In the genomic region with DNA sequence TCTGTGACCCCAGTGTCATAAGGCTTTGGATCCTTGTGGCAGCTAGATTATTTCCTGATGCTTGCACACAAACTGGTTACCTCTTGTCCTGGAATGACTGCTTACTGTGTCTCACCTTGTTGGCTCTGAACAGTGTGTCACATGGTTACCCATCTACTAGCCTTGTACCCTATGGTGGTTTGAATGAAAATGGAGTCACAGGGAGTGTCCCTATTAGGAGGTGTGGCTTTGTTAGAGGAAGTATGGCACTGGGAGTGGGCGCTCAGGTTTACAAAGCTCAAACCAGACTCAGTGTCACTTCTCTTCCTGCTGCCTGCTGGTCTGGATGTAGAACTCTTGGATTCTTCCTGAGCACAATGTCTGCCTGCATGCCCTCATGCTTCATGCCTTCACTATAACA, we compare ENCODE assay signal across 16 mouse cellular contexts.
DNase-seq lines count a peak whose midpoint lies in the region; ATAC-seq and TF ChIP-seq lines count a peak whose summit lies in the region.
"Had no signal": no experiment of that assay in that cellular context is flagged by ENCODE, and none has a peak within 500 bp of the region (broad histone marks: within the 10 kb centered on the region; RNA-seq: fewer than 3 reads in every experiment).

No protein-coding gene starts in this region.

- H3K27me3 ChIP-seq in intestine, embryonic 16.5 days (replicated peaks; ENCODE audit: control insufficient read depth, insufficient read depth, low read length): no peaks in the 10 kb centered on the region
- no peaks in the 10 kb centered on the region for H3K27me3 ChIP-seq in intestine, embryonic 15.5 days (replicated peaks)
- H3K27me3 ChIP-seq in intestine, postnatal 0 days (replicated peaks; ENCODE audit: control insufficient read depth, insufficient read depth, low read length): no peaks in the 10 kb centered on the region
- H3K27me3 ChIP-seq in stomach, postnatal 0 days (ENCODE audit: control insufficient read depth, insufficient read depth, low read length): no peaks in the 10 kb centered on the region
- no peaks in the 10 kb centered on the region for H3K27me3 ChIP-seq in heart, adult 2 months (ENCODE audit: control insufficient read depth, insufficient read depth, low read length)
- H3K27me3 ChIP-seq: embryonic facial prominence, embryonic 13.5 days; heart, embryonic 12.5 days; hindbrain, embryonic 15.5 days had no signal

- H3K36me3 ChIP-seq in intestine, embryonic 16.5 days (ENCODE audit: control insufficient read depth, insufficient read depth, low read length): no peaks in the 10 kb centered on the region
- no peaks in the 10 kb centered on the region for H3K36me3 ChIP-seq in intestine, embryonic 15.5 days
- no peaks in the 10 kb centered on the region for H3K36me3 ChIP-seq in intestine, postnatal 0 days (ENCODE audit: control insufficient read depth, insufficient read depth)
- H3K36me3 ChIP-seq in stomach, postnatal 0 days (ENCODE audit: control insufficient read depth, insufficient read depth, low read length): no peaks in the 10 kb centered on the region
- no peaks in the 10 kb centered on the region for H3K36me3 ChIP-seq in heart, adult 2 months (ENCODE audit: control insufficient read depth, insufficient read depth, low read length)
- H3K36me3 ChIP-seq: embryonic facial prominence, embryonic 13.5 days; forebrain, embryonic 12.5 days; heart, embryonic 12.5 days; hindbrain, embryonic 15.5 days had no signal

- H3K4me3 ChIP-seq in intestine, embryonic 16.5 days (ENCODE audit: low read length): no peak overlapping the region
- H3K4me3 ChIP-seq in intestine, embryonic 15.5 days (replicated peaks): no peak overlapping the region
- no peak overlapping the region for H3K4me3 ChIP-seq in intestine, postnatal 0 days (ENCODE audit: low read depth, low read length)
- H3K4me3 ChIP-seq in stomach, postnatal 0 days (ENCODE audit: low read depth, low read length): no peak overlapping the region
- H3K4me3 ChIP-seq in heart, adult 2 months: no peak overlapping the region
- H3K4me3 ChIP-seq: embryonic facial prominence, embryonic 13.5 days; forebrain, embryonic 12.5 days; heart, embryonic 12.5 days; hindbrain, embryonic 15.5 days had no signal

- no peak overlapping the region for H3K27ac ChIP-seq in intestine, embryonic 16.5 days (ENCODE audit: low read length)
- H3K27ac ChIP-seq in intestine, embryonic 15.5 days: no peak overlapping the region
- H3K27ac ChIP-seq in intestine, postnatal 0 days (ENCODE audit: low read depth, low read length): no peak overlapping the region
- H3K27ac ChIP-seq in stomach, postnatal 0 days (replicated peaks): no peak overlapping the region
- H3K27ac ChIP-seq in heart, adult 2 months: no peak overlapping the region
- H3K27ac ChIP-seq: embryonic facial prominence, embryonic 13.5 days; forebrain, embryonic 12.5 days; hindbrain, embryonic 15.5 days had no signal

- ATAC-seq in intestine, embryonic 16.5 days: peak; percentile 54
- no peak for ATAC-seq in intestine, embryonic 15.5 days
- peak; percentile 65 for ATAC-seq in intestine, postnatal 0 days
- peak; percentile 83 for ATAC-seq in stomach, postnatal 0 days (ENCODE audit: low FRiP score, low TSS enrichment)

- no peak for TF ChIP-seq CTCF in intestine, postnatal 0 days (IDR thresholded peaks at IDR 0.05; ENCODE audit: low read depth)
- no peak for TF ChIP-seq CTCF in stomach, postnatal 0 days (IDR thresholded peaks at IDR 0.05; ENCODE audit: low read depth)
- TF ChIP-seq CTCF in heart, adult 2 months (IDR thresholded peaks at IDR 0.05): no peak

- H3K79me2 ChIP-seq in heart, adult 2 months (replicated peaks; ENCODE audit: control insufficient read depth, insufficient read depth, low read length): peaks cover 2% of the 10 kb centered on the region; the same call in 1 of the 2 replicates

- TF ChIP-seq POLR2A in heart, adult 2 months (IDR thresholded peaks at IDR 0.05; ENCODE audit: insufficient read depth, low read depth, low read length): no peak

- DNase-seq in MEL-GATA-1-ER (ENCODE audit: extremely low read depth, low read depth): peak; percentile 3
- no peak for DNase-seq in stomach, postnatal 0 days (ENCODE audit: low spot score)
- DNase-seq in heart, adult 2 months: no peak
- no peak for DNase-seq in heart, postnatal 25 days (ENCODE audit: low spot score)
- DNase-seq in adrenal gland, adult 2 months: no peak
- DNase-seq: adrenal gland, postnatal 25 days; gastrocnemius, postnatal 36 days; heart, postnatal 36 days; kidney, adult 18-20 months had no signal

- H3K4me2 ChIP-seq in intestine, embryonic 16.5 days (ENCODE audit: low read depth, low read length): no peak overlapping the region
- no peak overlapping the region for H3K4me2 ChIP-seq in intestine, embryonic 15.5 days (replicated peaks)
- H3K4me2 ChIP-seq in intestine, postnatal 0 days (replicated peaks; ENCODE audit: low read depth): no peak overlapping the region
- H3K4me2 ChIP-seq in stomach, postnatal 0 days (replicated peaks; ENCODE audit: low read depth): no peak overlapping the region
- H3K4me2 ChIP-seq: embryonic facial prominence, embryonic 13.5 days; forebrain, embryonic 12.5 days; heart, embryonic 12.5 days; hindbrain, embryonic 15.5 days had no signal

- intact Hi-C loops in heart, adult 2 months (cut with DNase I): no loop called here
- intact Hi-C loops in heart, postnatal 25 days (cut with DNase I): no loop called here

- no peak for TF ChIP-seq EP300 in stomach, postnatal 0 days (optimal IDR thresholded peaks at IDR 0.05)
- TF ChIP-seq EP300 in heart, adult 2 months (IDR thresholded peaks at IDR 0.05; ENCODE audit: insufficient read depth, low read depth, low read length): no peak

- 89% methylated on average over 1 of the region's 1 CpGs for WGBS in intestine, embryonic 16.5 days
- WGBS in intestine, embryonic 15.5 days: 90% methylated on average over 1 of the region's 1 CpGs
- WGBS in intestine, postnatal 0 days: 83% methylated on average over 1 of the region's 1 CpGs
- WGBS in stomach, postnatal 0 days: 85% methylated on average over 1 of the region's 1 CpGs
- 77% methylated on average over 1 of the region's 1 CpGs for WGBS in heart, adult 2 months

- peaks cover 16% of the 10 kb centered on the region for H3K4me1 ChIP-seq in intestine, embryonic 16.5 days (ENCODE audit: control insufficient read depth, insufficient read depth, low read length)
- H3K4me1 ChIP-seq in intestine, embryonic 15.5 days (replicated peaks): peaks cover 21% of the 10 kb centered on the region
- peaks cover 3% of the 10 kb centered on the region; the same call in 1 of the 2 replicates for H3K4me1 ChIP-seq in intestine, postnatal 0 days (replicated peaks; ENCODE audit: control insufficient read depth, insufficient read depth, low read length)
- H3K4me1 ChIP-seq in stomach, postnatal 0 days (replicated peaks; ENCODE audit: control insufficient read depth, insufficient read depth): no peaks in the 10 kb centered on the region
- no peaks in the 10 kb centered on the region for H3K4me1 ChIP-seq in heart, adult 2 months (ENCODE audit: control insufficient read depth, insufficient read depth, low read length)

- no peaks in the 10 kb centered on the region for H3K9me3 ChIP-seq in intestine, embryonic 16.5 days (ENCODE audit: control insufficient read depth, low read length)
- no peaks in the 10 kb centered on the region for H3K9me3 ChIP-seq in intestine, embryonic 15.5 days
- no peaks in the 10 kb centered on the region for H3K9me3 ChIP-seq in intestine, postnatal 0 days (ENCODE audit: control insufficient read depth)
- H3K9me3 ChIP-seq in stomach, postnatal 0 days (ENCODE audit: control insufficient read depth, low read length): no peaks in the 10 kb centered on the region
- H3K9me3 ChIP-seq: embryonic facial prominence, embryonic 13.5 days; forebrain, embryonic 12.5 days; heart, embryonic 12.5 days; hindbrain, embryonic 15.5 days had no signal

- no peak overlapping the region for H3K9ac ChIP-seq in intestine, embryonic 16.5 days (ENCODE audit: low read depth, low read length)
- H3K9ac ChIP-seq in intestine, embryonic 15.5 days: no peak overlapping the region
- H3K9ac ChIP-seq in intestine, postnatal 0 days (ENCODE audit: low read depth, low read length): no peak overlapping the region
- no peak overlapping the region for H3K9ac ChIP-seq in stomach, postnatal 0 days (ENCODE audit: low read length)
- no peak overlapping the region for H3K9ac ChIP-seq in heart, adult 2 months (ENCODE audit: low read depth, low read length)
- H3K9ac ChIP-seq: embryonic facial prominence, embryonic 13.5 days; forebrain, embryonic 12.5 days; heart, embryonic 12.5 days; hindbrain, embryonic 15.5 days had no signal
